Mouse (Mus musculus) liver, embryonic 13.5 days (tissue): Measurements from ENCODE around the gene Angptl7. TPM values are rescaled to one million over a fixed set of nuclear protein-coding genes. Genes with fewer than 3 reads are reported as not detected.

ENCODE experiments used
- ATAC-seq: fragments of 200-750 bp; cut with Nextera tagmentation; 2 replicates; pipeline ENCODE4 v1.8.0; 2017; ENCODE audit warnings: low read depth, mild to moderate bottlenecking, moderate number of reproducible peaks, moderate library complexity
- DNase-seq: peaks from one replicate; pipeline ENCODE4 v3.0.0; 2022
- H3K27ac ChIP-seq: fragments of 300-500 bp; sonication (generic); 2 replicates; pipeline ENCODE4 v1.5.1; 2015; ENCODE audit warnings: moderate library complexity, mild to moderate bottlenecking, inconsistent platforms
- H3K27me3 ChIP-seq: fragments of 300-500 bp; sonication (generic); 2 replicates; pipeline ENCODE4 v1.6.1; 2015; ENCODE audit warnings: mild to moderate bottlenecking, inconsistent platforms
- H3K36me3 ChIP-seq: fragments of 300-500 bp; sonication (generic); 2 replicates; pipeline ENCODE4 v1.6.1; 2015; ENCODE audit warnings: mild to moderate bottlenecking, inconsistent platforms
- H3K4me1 ChIP-seq: fragments of 300-500 bp; sonication (generic); replicated peaks from 2 replicates; pipeline ENCODE4 v1.6.1; 2015; ENCODE audit warnings: inconsistent platforms
- H3K4me2 ChIP-seq: fragments of 300-500 bp; sonication (generic); 2 replicates; pipeline ENCODE4 v1.6.1; 2015; ENCODE audit warnings: inconsistent platforms, mild to moderate bottlenecking, moderate library complexity
- H3K4me3 ChIP-seq: fragments of 300-500 bp; sonication (generic); replicated peaks from 2 replicates; pipeline ENCODE4 v1.5.1; 2015; ENCODE audit warnings: mild to moderate bottlenecking, inconsistent platforms
- H3K9ac ChIP-seq: fragments of 300-500 bp; sonication (generic); 2 replicates; pipeline ENCODE4 v1.6.1; 2015; ENCODE audit warnings: mild to moderate bottlenecking, inconsistent platforms
- H3K9me3 ChIP-seq: fragments of 300-500 bp; sonication (generic); replicated peaks from 2 replicates; pipeline ENCODE4 v1.6.1; 2016; ENCODE audit warnings: inconsistent platforms
- WGBS: fragments of 180-500 bp; shearing (Covaris S2); methylation state at CpG from one replicate; pipeline ENCODE4 v1.1.7; 2015; ENCODE audit not compliant: insufficient replicate concordance; 5-methylcytosine and 5-hydroxymethylcytosine counted together
- polyA plus RNA-seq: library from polyadenylated mRNA; unstranded; fragments of >200 nt; fragmentation: Nextera tagmentation; extraction: Ambion mirVana; gene quantifications from 2 replicates; pipeline ENCODE4 v1.2.1, GENCODE M21; 2015

Gene Angptl7
- polyA plus RNA-seq, 1 experiment from 2014 or later: 0.32 TPM

DNA sequence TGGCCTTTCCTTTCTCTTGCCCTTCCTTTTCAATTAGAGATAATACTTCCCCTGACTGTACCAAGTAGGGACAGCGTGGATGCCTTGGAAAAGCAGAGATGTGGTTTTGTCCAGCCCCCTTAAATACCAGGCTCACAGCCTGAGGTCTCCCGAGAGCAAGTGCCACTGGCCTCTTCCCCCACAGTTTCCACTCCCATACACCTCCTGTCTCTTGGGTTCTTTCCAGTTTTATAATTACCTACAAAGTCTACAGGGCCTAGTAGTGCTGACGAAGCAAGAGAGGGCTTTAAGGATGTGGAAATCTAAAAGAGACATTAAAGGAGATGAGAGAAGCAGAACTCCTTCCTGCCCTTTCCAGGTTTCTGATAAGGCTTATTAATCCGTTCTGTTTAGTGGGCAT lies 17.5 kb upstream of the Angptl7 start:
- DNase-seq (no peak), ATAC-seq (no peak)
- no peak overlapping the region for H3K4me3 ChIP-seq
- no peaks in the 10 kb centered on the region for H3K27me3 ChIP-seq
- 66% methylated on average over 4 of the region's 4 CpGs for WGBS
- H3K9ac ChIP-seq: no peak overlapping the region
- H3K4me1 ChIP-seq: no peaks in the 10 kb centered on the region
- H3K36me3 ChIP-seq: peaks cover 64% of the 10 kb centered on the region
- H3K4me2 ChIP-seq: no peak overlapping the region
- H3K9me3 ChIP-seq: no peaks in the 10 kb centered on the region
- no peak overlapping the region for H3K27ac ChIP-seq

DNA sequence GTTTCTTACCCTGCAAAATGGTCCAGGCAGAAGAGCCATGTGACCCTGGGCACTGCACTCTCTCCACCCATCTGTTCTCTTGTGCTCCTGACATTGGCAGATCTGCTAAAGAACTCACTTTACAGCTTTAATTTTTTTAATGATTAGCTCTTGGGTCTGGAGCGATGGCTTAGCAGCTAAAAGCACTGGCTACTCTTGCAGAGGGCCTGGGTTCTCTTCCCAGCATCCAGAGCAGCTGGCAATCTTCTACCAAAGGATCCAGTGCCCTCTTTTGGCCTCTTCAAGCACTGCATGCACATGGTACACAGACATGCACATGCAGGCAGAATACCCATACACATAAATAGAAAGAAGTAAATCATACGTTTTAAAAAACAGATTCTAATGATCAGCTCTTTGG lies 15.1 kb upstream of the Angptl7 start:
- Histone ChIP-seq H3K27ac (no peak overlapping the region), H3K36me3 (peaks cover 63% of the 10 kb centered on the region), H3K27me3 (no peaks in the 10 kb centered on the region), H3K4me2 (no peak overlapping the region), H3K9ac (no peak overlapping the region), H3K4me1 (no peaks in the 10 kb centered on the region), H3K9me3 (no peaks in the 10 kb centered on the region), H3K4me3 (no peak overlapping the region)
- ATAC-seq (no peak), DNase-seq (no peak)
- WGBS: 78% methylated on average over 2 of the region's 2 CpGs

DNA sequence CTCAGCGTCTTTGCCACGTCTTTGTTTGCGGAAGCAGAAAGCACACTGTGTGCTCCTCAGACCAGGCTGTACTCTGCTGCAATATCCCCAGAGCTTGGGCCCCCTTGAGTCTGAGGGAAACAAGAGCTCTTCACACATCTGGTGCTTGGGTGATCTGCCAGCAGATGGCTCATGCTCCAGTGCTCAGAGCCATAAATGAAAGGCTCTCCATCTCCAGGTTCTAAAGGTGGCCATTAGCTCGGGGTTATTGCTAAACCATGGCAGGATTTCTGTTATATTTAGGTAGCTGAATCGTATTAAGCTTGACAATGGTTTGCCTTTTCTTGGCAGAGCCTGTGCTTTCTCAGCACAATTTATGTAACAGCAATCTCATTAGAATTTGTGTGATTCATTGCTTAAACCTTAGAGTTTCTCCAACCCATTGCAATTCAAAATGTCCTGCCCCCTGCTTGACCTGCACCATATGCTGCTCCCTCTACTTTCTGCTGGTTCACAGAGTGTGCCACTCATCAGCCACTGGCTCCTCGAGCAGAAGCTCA lies 12.8 kb upstream of the Angptl7 start:
- no peak for ATAC-seq
- H3K9ac ChIP-seq: no peak overlapping the region
- peaks cover 60% of the 10 kb centered on the region for H3K36me3 ChIP-seq
- 79% methylated on average over 6 of the region's 6 CpGs for WGBS
- DNase-seq: no peak
- no peak overlapping the region for H3K4me3 ChIP-seq
- no peaks in the 10 kb centered on the region for H3K4me1 ChIP-seq
- H3K9me3 ChIP-seq: no peaks in the 10 kb centered on the region
- H3K27me3 ChIP-seq: no peaks in the 10 kb centered on the region
- no peak overlapping the region for H3K27ac ChIP-seq
- H3K4me2 ChIP-seq: no peak overlapping the region

DNA sequence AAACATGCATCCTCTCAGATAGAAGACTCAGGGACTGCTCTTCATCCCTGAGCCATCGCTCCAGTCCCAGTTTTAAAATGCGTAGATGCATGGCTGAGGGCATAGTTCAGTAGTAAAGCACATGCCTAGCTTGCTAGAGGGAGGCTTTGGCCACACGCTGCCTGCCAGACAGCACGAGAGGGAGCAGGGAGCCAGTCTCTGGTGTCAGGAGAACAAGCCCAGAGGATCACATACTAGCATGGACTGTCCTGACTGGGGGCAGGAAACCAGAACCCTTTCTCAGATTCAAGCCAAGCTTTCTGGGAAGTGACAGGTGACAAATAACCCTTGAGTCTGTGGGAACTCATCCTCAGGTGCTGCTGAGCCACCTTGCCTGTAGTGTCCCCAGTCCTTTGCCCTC lies 11.1 kb upstream of the Angptl7 start:
- Histone ChIP-seq H3K4me3 (no peak overlapping the region), H3K27ac (no peak overlapping the region), H3K4me2 (no peak overlapping the region), H3K36me3 (peaks cover 49% of the 10 kb centered on the region), H3K4me1 (no peaks in the 10 kb centered on the region), H3K27me3 (no peaks in the 10 kb centered on the region), H3K9ac (no peak overlapping the region), H3K9me3 (no peaks in the 10 kb centered on the region)
- ATAC-seq (no peak), DNase-seq (no peak)
- 86% methylated on average over 4 of the region's 4 CpGs for WGBS

DNA sequence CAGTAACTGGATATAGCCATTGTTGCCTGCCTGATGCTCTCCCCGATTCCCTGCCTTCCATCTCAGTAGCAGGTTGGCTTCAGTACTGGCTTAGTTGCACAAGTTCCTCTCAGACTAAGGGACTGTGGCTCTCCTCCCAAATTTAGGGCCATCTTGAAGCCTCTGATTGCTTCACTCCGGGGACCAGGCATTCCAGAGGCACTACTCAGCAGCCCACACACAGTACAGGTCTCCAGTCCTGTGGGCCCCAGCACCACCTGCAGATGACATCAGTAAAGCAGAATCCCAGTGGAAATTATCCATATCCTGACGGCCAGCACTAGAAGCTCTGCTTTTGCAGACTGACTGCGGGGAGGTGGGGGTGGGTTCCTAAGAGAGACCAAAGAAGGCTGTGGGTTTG lies 10.4 kb upstream of the Angptl7 start:
- DNase-seq (no peak), ATAC-seq (no peak)
- 78% methylated on average over 4 of the region's 4 CpGs for WGBS
- Histone ChIP-seq H3K4me1 (no peaks in the 10 kb centered on the region), H3K27ac (no peak overlapping the region), H3K4me3 (no peak overlapping the region), H3K4me2 (no peak overlapping the region), H3K9me3 (no peaks in the 10 kb centered on the region), H3K9ac (no peak overlapping the region), H3K27me3 (no peaks in the 10 kb centered on the region), H3K36me3 (peaks cover 51% of the 10 kb centered on the region)

DNA sequence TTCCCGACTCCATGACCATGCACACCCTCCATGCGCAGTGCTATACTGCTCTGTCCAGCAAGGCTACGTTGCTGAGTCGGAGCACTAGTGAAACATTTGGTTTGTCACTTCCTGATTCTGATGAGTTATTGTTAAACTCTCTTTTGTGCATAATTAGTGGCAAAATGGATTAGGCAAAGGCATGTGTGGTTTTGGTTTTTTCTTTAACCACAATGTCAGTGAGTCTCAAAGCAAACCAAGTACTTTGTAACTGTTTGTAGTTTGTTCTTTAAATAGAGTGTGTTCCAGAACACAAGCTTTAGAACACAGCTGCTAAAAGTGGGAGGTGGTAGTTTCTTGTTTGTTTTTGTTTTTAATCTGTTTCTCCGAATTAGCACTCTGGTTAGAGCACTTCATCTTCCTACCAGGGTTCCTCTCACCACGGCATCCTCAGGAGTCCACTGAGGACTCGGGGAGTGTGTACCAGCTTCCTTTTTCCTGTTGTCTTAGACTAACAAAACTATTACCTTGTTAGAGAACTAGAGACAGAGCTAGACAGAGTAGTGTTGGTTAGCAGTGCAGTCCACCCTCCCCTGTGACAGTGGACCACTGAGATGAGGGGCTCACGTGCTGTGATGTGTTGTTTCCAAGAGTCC lies 9.3 kb upstream of the Angptl7 start:
- no peaks in the 10 kb centered on the region for H3K27me3 ChIP-seq
- no peak for ATAC-seq
- H3K36me3 ChIP-seq: peaks cover 40% of the 10 kb centered on the region

DNA sequence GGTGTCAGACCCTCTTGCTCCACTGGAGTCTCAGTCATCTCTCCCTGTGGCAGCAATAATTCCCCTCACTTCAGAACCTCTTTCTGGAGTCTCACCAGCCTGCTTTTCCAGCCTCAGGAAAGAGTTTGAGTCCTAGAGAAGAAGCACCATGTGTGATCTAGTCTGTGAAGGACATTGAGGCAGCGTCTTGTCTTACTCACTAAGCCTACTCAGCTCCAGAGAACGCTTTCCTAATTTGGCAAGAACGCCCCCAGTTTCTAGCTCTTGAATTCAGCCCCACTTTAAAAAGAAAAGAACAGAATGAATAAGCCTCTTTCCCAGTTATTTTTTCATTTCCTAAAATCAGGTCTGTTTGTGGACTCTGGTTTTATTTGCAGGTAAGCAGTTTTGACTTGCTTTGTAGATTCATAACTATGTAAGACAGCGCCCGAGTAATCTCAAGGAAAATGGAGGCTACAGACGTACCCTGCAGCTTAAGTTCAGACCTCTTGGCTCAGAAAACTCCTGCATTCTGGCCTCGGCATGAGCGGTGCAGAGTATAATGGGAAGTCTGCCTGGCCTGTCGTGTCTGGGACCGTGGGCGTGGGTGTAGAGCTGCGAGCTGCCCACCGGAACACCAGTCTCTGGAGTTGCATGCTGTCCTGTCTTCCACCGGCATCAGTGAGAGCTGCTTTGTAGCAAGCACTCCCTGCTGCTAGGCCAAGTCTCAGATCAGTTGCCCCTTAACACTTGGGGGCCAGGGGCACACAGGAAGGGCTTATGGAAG lies 8.0 kb upstream of the Angptl7 start:
- Histone ChIP-seq H3K27me3 (no peaks in the 10 kb centered on the region), H3K4me2 (no peak overlapping the region), H3K9ac (no peak overlapping the region), H3K4me3 (no peak overlapping the region), H3K9me3 (no peaks in the 10 kb centered on the region), H3K27ac (no peak overlapping the region), H3K4me1 (no peaks in the 10 kb centered on the region), H3K36me3 (peaks cover 36% of the 10 kb centered on the region)
- ATAC-seq (no peak), DNase-seq (no peak)
- WGBS: 86% methylated on average over 14 of the region's 14 CpGs

More for the DNA sequence above, 9.3 kb upstream of the Angptl7 start:
- H3K9ac ChIP-seq: no peak overlapping the region
- H3K4me3 ChIP-seq: no peak overlapping the region
- no peaks in the 10 kb centered on the region for H3K9me3 ChIP-seq
- WGBS: 69% methylated on average over 8 of the region's 8 CpGs
- H3K27ac ChIP-seq: no peak overlapping the region
- no peak for DNase-seq
- no peaks in the 10 kb centered on the region for H3K4me1 ChIP-seq
- no peak overlapping the region for H3K4me2 ChIP-seq

DNA sequence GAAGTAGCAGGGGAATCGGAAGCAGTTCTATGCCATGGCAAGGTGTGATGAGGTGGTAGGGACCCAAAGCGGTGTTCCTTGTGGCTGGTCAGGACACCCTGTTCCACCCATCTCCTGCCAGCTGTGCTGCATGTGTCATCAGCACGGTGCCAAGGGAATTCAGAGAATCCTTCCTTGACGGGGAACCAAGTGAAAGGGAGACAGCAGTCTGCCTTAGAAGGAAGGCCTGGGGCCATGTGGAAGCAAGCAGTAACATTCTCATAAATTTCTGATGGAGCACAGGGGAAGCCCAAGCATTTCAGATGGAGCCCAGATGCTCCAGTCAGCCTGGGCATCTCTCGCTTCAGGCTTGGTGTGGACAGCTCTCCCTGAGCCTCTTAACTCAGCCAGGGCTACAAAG lies 7.3 kb upstream of the Angptl7 start:
- Histone ChIP-seq H3K36me3 (peaks cover 38% of the 10 kb centered on the region), H3K4me1 (no peaks in the 10 kb centered on the region), H3K9me3 (no peaks in the 10 kb centered on the region), H3K4me2 (no peak overlapping the region), H3K4me3 (no peak overlapping the region), H3K9ac (no peak overlapping the region), H3K27me3 (no peaks in the 10 kb centered on the region), H3K27ac (no peak overlapping the region)
- WGBS: 88% methylated on average over 5 of the region's 5 CpGs
- DNase-seq: no peak
- no peak for ATAC-seq

DNA sequence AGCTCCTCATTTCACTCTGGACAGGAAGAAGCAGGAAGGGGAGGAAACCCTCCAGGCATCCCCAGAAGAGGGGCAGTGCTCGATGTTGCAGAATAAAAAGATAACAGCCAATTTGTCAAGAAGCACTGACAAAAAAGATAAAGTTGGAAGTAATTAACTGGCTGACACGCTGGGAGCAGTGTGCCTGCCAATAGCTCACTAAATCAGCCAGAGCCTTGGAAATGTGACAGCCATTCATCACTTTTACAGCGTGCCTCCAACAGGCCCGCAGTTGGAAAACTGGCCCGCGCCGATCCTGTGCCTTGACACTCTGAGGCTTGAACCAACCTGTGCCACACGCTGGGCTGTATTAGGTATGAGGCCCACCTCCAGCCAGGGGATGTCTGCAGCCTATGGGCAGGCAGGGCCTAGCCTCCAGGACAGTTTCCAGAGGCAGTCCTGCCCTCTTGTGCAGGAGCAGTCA lies 4.3 kb upstream of the Angptl7 start:
- Histone ChIP-seq H3K4me2 (no peak overlapping the region), H3K9me3 (no peaks in the 10 kb centered on the region), H3K4me3 (no peak overlapping the region), H3K9ac (no peak overlapping the region), H3K27ac (no peak overlapping the region), H3K27me3 (no peaks in the 10 kb centered on the region), H3K36me3 (peaks cover 48% of the 10 kb centered on the region), H3K4me1 (no peaks in the 10 kb centered on the region)
- ATAC-seq (no peak), DNase-seq (no peak)
- WGBS: 74% methylated on average over 8 of the region's 8 CpGs

DNA sequence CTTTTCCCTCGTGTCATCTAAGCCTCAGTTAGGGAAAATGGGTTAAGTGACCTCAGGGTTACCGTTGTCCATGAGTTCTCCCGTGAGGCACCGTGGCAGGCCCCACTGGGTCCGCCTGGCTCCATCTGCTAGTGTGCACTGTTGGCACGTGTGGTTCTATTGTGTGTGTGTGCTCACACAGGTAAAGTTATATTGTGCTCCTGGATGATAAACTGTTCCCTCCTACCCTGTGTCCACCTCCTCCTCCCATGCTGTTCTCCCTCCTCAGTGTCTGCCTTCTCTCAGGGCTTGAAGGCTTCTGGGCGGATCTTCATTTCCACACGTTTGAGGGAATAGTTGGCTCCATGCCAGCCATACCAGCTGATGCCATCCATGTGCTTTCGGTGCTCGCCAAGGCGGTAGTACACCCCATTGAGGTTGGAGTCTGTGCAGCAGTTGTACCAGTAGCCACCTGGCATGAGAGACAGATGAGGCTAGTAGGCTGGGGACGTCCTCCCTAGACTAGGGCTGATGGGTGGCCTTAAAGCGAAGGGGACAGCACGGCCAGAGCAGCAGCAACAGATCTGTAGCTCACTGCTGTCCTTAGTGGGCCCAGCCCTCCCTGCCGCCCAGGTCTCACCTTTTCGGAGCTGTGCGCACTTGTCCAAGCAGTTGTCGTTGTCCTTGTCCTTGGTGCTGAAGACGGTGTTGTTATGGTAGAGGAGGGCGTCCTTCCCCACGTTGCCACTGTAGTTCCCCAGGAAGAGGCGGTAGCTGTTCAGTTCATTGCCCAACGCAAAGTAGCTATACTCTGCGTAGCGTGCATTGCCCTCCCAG lies 4.2 kb downstream of the Angptl7 start:
- H3K9me3 ChIP-seq: no peaks in the 10 kb centered on the region
- 86% methylated on average over 25 of the region's 25 CpGs for WGBS
- H3K4me1 ChIP-seq: 0 out of 2 replicates have a peak, but pooled peaks cover 6% of the 10 kb centered on the region
- no peak overlapping the region for H3K4me2 ChIP-seq
- DNase-seq: no peak
- no peaks in the 10 kb centered on the region for H3K27me3 ChIP-seq
- H3K9ac ChIP-seq: no peak overlapping the region
- peaks cover 59% of the 10 kb centered on the region for H3K36me3 ChIP-seq
- H3K4me3 ChIP-seq: no peak overlapping the region
- no peak for ATAC-seq
- no peak overlapping the region for H3K27ac ChIP-seq

DNA sequence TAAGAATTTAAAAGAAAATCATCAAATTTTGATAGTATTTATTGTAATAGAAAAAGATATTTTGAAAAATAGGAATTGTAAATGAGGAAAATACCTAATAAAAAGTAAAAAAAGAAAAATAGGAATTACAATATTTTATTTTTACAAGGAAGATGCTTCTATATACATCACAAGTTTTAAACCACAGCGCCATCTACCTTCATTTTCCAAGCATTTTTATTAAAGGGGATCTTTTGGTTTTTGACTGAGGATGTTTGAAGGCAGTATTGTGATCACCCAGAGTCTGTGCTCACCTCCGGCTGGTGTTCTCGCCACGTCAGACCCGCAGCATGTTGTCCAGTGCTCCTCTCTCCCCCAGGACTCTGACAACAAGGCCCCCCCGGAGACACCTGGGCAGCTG lies 5.1 kb downstream of the Angptl7 start:
- H3K9me3 ChIP-seq: no peaks in the 10 kb centered on the region

More for the DNA sequence above, 5.1 kb downstream of the Angptl7 start:
- Histone ChIP-seq H3K36me3 (peaks cover 62% of the 10 kb centered on the region), H3K4me3 (no peak overlapping the region), H3K27ac (no peak overlapping the region), H3K27me3 (no peaks in the 10 kb centered on the region), H3K4me2 (no peak overlapping the region), H3K4me1 (0 out of 2 replicates have a peak, but pooled peaks cover 6% of the 10 kb centered on the region), H3K9ac (no peak overlapping the region)
- no peak for DNase-seq
- no peak for ATAC-seq
- 83% methylated on average over 6 of the region's 6 CpGs for WGBS
